Mouse (Mus musculus) spleen, postnatal 4 days (tissue): ENCODE results near the gene 1700020A23Rik.

Source experiments
- DNase-seq, 2 experiments: peaks; one replicate each; pipeline ENCODE4 v3.0.0; 2022; ENCODE audit warnings: low spot score in 2 of 2

Gene 1700020A23Rik

GRCm38 (mm10) chr2:130450434-130450796, 45.4 kb downstream of the 1700020A23Rik start:
- peak; percentile 75 to 89 for DNase-seq

- peak in 1 of 2 experiments; percentile 59 for DNase-seq
These were observed 46.1 kb downstream of the 1700020A23Rik start for GRCm38 (mm10) chr2:130451086-130451726.

- peak in 1 of 2 experiments; percentile 57 for DNase-seq
These were observed 46.6 kb downstream of the 1700020A23Rik start for GRCm38 (mm10) chr2:130451727-130452090.

GRCm38 (mm10) chr2:130452266-130452665, 47.2 kb downstream of the 1700020A23Rik start:
- peak in 1 of 2 experiments; percentile 55 for DNase-seq

GRCm38 (mm10) chr2:130453421-130453820, 48.4 kb downstream of the 1700020A23Rik start:
- peak in 1 of 2 experiments; percentile 55 for DNase-seq

- peak in 1 of 2 experiments; percentile 52 for DNase-seq
These were observed 49.8 kb downstream of the 1700020A23Rik start for GRCm38 (mm10) chr2:130454748-130455370.
